Mouse (Mus musculus): ENCODE measurements around the gene Panx1. TPM values are rescaled to one million over a fixed set of nuclear protein-coding genes. Genes with fewer than 3 reads are reported as not detected.
A peak's percentile ranks its signal among the peaks of the same experiment; 100 is the strongest.

Gene Panx1
- total and polyA plus RNA-seq, 3 experiments = 19.7 to 54.0 (median 27.9) TPM

GRCm38 (mm10) chr9:14974251-14975232 is 70.7 kb downstream of the Panx1 start:
- no peak overlapping the region for H3K27ac ChIP-seq (ENCODE audit: insufficient read depth, low read depth)
- TF ChIP-seq JUN (IDR thresholded peaks at IDR 0.05; ENCODE audit: insufficient read depth, low read depth, low read length) = no peak
- H3K4me1 ChIP-seq (ENCODE audit: control insufficient read depth in 1 of 2, insufficient read depth in 2 of 2) = no peaks in the 10 kb centered on the region
- H3K27me3 ChIP-seq (replicated peaks) = no peaks in the 10 kb centered on the region
- H3K9me3 ChIP-seq (replicated peaks; ENCODE audit: low read length) = no peaks in the 10 kb centered on the region
- no peak overlapping the region for H3K4me3 ChIP-seq (replicated peaks in 1 of 3; ENCODE audit: low read depth in 2 of 3, low read length in 2 of 3, poor library complexity in 1 of 3)
- H3K9ac ChIP-seq (ENCODE audit: insufficient read depth, low read depth) = no peak overlapping the region
- in situ Hi-C loops (cut with MboI; ENCODE audit: low pct_ligation_motif_present, low pct_unique_long_range_greater_than_20kb, low sequenced_read_pairs) = no loop called here
- dilution Hi-C loops (cut with MboI; ENCODE audit: extremely low pct_ligation_motif_present, extremely low pct_unique_long_range_greater_than_20kb, low sequenced_read_pairs) = no loop called here
- no peaks in the 10 kb centered on the region for H3K36me3 ChIP-seq (replicated peaks in 1 of 2; ENCODE audit: control insufficient read depth in 1 of 2, insufficient read depth in 1 of 2, low read length in 1 of 2)
- peak overlapping the region; percentile 36 for H3K4me2 ChIP-seq (ENCODE audit: insufficient read depth, low read depth, poor library complexity, severe bottlenecking)
- H3K79me2 ChIP-seq (replicated peaks; ENCODE audit: control insufficient read depth, extremely low read depth, insufficient read depth, poor library complexity, severe bottlenecking) = no peaks in the 10 kb centered on the region
- DNase-seq (ENCODE audit: extremely low read depth) = no peak

- DNase-seq (ENCODE audit: extremely low read depth) = no peak
- in situ Hi-C loops (cut with MboI; ENCODE audit: low pct_ligation_motif_present, low pct_unique_long_range_greater_than_20kb, low sequenced_read_pairs) = no loop called here
- no peaks in the 10 kb centered on the region for H3K79me2 ChIP-seq (replicated peaks; ENCODE audit: control insufficient read depth, extremely low read depth, insufficient read depth, poor library complexity, severe bottlenecking)
- no peaks in the 10 kb centered on the region for H3K27me3 ChIP-seq (replicated peaks)
- H3K36me3 ChIP-seq (replicated peaks in 1 of 2; ENCODE audit: control insufficient read depth in 1 of 2, insufficient read depth in 1 of 2, low read length in 1 of 2) = no peaks in the 10 kb centered on the region
- H3K4me2 ChIP-seq (ENCODE audit: insufficient read depth, low read depth, poor library complexity, severe bottlenecking) = no peak overlapping the region; the same call in 1 of the 2 replicates
- no peak overlapping the region for H3K9ac ChIP-seq (ENCODE audit: insufficient read depth, low read depth)
- H3K9me3 ChIP-seq (replicated peaks; ENCODE audit: low read length) = no peaks in the 10 kb centered on the region
- dilution Hi-C loops (cut with MboI; ENCODE audit: extremely low pct_ligation_motif_present, extremely low pct_unique_long_range_greater_than_20kb, low sequenced_read_pairs) = no loop called here
- no peak overlapping the region for H3K4me3 ChIP-seq (replicated peaks in 1 of 3; ENCODE audit: low read depth in 2 of 3, low read length in 2 of 3, poor library complexity in 1 of 3)
- TF ChIP-seq POLR2AphosphoS2 (IDR thresholded peaks at IDR 0.05; ENCODE audit: low read depth, low read length) (no peak), MAFK (IDR thresholded peaks at IDR 0.05; ENCODE audit: insufficient replicate concordance, low read length) (no peak), ZC3H11A (IDR thresholded peaks at IDR 0.05; ENCODE audit: low read depth, low read length) (no peak), MYC (IDR thresholded peaks at IDR 0.05; ENCODE audit: low read depth, low read length) (no peak), RAD21 (IDR thresholded peaks at IDR 0.05; ENCODE audit: low read depth, low read length) (no peak), E2F4 (IDR thresholded peaks at IDR 0.05; ENCODE audit: insufficient replicate concordance, low read depth, low read length) (no peak), MEF2A (IDR thresholded peaks at IDR 0.05; ENCODE audit: borderline replicate concordance, low read depth, low read length) (no peak), TBP (conservative IDR thresholded peaks at IDR 0.05; ENCODE audit: low read depth, low read length) (no peak), PAX5 (IDR thresholded peaks at IDR 0.05; ENCODE audit: low read length) (no peak), USF1 (IDR thresholded peaks at IDR 0.05; ENCODE audit: low read depth, low read length) (no peak), SIN3A (IDR thresholded peaks at IDR 0.05; ENCODE audit: low read length) (no peak), BHLHE40 (IDR thresholded peaks at IDR 0.05; ENCODE audit: low read depth, low read length) (no peak)
- H3K27ac ChIP-seq (ENCODE audit: insufficient read depth, low read depth) = no peak overlapping the region
- H3K4me1 ChIP-seq (ENCODE audit: control insufficient read depth in 1 of 2, insufficient read depth in 2 of 2) = no peaks in the 10 kb centered on the region
Observed at GRCm38 (mm10) chr9:14973762-14974161, 71.5 kb downstream of the Panx1 start.
